Mouse (Mus musculus) cortical plate, adult 2 months (tissue): ENCODE results near the gene Ppp1r9b.

Source experiments
- CTCF ChIP-seq: fragments of 200-500 bp; IDR thresholded peaks from 2 replicates; pipeline ENCODE4 v1.5.1; 2011; ENCODE audit warnings: mild to moderate bottlenecking, control low read depth, low read length; ENCODE audit not compliant: insufficient read depth; ENCODE audit errors: extremely low read depth
- POLR2A ChIP-seq: fragments of 200-500 bp; IDR thresholded peaks from 2 replicates; pipeline ENCODE4 v1.6.1; 2011; ENCODE audit warnings: mild to moderate bottlenecking, low read length, control low read depth; ENCODE audit not compliant: insufficient read depth; ENCODE audit errors: extremely low read depth

- TF ChIP-seq POLR2A, result no peak
- TF ChIP-seq CTCF, result no peak
These were observed 48.2 kb downstream of the Ppp1r9b start for GRCm38 (mm10) chr11:95038818-95039655.
